Mouse (Mus musculus) fat pad, adult 2 months (tissue): ENCODE data around the gene Abca4.
A peak's percentile ranks its signal among the peaks of the same experiment; 100 is the strongest.

Source experiments
- DNase-seq: peaks from one replicate; pipeline ENCODE4 v3.0.0-alpha.2; 2011; ENCODE audit warnings: low read depth, low spot score; ENCODE audit errors: extremely low read depth

The Abca4 gene

DNA sequence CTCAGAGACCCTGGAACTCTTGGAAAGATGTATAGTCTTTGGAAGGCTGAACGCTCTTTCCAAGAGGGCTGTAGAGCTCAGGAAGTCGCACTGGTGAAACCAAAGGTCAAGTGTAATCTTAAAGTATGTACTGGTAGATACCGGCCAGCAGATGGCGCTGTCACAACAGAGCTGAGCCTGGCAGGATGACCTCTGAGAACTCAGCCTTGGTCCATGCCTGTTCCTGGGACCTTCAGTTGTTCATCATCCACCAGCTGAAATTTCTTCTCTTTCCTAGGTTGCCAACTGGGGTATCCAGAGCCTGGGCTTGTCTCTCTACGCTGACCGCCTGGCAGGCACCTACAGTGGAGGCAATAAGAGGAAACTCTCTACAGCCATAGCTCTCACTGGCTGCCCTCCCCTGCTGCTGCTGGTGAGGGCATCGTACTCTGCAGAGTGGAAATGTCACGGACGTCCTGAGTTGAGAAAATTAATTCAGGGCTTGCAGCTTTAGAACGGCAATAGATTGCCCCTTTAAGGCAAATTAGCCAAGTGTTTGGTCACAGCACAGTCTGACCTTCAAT lies 125.5 kb downstream of the Abca4 start:
- no peak for DNase-seq

DNA sequence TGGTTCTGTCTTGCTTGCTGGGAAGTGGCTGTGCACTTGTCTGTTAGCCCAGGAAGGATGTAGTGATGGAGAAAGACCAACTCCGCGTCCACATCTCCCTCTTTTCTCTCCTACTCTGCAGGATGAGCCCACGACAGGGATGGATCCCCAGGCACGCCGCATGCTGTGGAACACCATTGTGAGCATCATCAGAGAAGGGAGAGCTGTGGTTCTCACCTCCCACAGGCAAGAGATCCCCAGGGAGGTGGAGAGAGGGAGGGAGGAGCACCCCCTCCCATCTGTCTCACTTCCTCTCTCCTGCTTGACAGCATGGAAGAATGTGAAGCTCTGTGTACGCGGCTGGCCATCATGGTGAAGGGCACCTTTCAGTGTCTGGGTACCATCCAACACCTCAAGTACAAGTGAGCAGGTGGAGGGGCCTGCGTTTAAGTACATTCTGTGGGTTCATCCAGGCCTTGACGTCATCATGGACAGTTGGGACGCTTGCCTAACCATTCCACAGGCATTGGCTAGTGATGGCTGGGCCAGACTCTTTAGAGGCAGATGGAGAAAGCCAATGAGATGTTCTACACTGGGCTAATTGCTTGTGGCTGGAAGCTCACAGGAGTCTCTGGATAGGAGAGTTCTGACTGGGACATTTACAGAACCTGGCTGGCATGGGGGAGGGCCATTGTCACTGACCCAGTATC lies 126.5 kb downstream of the Abca4 start:
- no peak for DNase-seq

DNA sequence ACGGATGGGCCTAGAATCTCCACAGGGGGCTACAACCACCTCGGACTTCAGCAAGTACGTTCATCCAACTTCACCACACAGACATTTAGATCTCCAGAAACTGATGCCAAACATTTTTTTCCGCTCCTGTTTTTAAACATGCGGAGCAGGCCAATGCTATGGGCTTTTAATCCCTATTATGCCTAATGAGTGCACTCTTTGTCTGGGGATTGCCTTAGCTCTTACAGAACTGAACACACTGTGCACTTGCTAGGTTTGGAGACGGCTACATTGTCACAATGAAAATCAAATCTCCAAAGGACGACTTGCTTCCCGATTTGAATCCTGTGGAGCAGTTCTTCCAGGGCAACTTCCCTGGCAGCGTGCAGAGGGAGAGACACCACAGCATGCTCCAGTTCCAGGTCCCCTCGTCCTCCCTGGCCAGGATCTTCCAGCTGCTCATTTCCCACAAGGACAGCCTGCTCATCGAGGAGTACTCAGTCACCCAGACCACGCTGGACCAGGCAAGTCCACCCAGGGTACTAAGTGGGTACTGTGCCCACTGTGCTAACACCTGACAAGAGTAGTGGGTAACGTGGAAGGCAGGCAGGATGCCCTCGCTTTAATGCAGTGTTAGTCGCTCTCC lies 129.4 kb downstream of the Abca4 start:
- DNase-seq: no peak

DNA sequence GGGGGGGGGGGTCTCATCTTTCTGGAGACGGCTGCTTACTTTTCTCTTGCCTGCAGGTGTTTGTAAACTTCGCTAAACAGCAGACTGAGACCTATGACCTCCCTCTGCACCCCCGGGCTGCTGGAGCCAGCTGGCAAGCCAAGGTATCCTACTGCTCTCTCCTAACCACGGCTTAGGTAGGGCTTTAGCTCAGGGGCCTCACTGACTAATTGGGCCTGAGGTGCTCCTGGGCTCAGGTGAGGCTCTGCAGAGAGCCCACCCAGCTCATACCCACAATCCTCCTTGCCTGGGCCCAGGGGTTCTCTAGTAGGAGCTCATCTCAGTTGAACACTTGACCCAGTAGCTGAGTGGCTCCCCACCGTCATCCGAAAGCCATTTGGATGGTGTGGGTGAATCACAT lies 131.8 kb downstream of the Abca4 start:
- DNase-seq: no peak

DNA sequence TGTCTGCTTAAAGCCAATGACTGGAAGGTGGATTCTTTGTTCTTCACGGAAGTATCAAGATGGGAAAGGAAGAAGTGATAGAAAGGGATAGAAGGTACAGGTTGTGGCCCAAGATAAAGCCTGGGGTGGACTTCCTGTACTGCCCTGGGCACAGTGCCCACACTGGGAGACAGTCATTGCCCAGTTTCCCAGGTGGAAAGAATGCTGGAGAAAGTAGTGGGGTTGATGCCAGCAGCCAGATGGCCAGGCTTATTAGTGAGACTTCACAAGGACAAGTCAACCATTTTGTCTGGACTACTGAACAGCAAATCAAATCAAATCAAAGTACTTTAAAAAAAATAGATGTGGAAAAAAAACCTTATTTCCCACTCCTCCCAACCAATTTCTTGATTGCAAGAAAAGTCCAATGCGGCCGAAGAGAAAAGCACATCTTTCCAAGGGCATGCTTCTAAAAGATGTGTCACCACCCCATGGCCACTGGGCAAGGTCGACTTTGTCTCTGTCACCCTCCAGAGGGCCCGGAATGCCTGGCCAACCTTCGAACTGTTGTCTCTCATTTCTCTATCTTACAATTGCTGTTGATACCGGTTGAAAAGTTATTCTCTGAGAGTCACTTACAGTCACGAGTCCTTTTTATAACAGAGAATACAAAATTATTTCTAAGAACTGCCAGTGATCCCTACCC lies 132.6 kb downstream of the Abca4 start:
- DNase-seq: no peak

DNA sequence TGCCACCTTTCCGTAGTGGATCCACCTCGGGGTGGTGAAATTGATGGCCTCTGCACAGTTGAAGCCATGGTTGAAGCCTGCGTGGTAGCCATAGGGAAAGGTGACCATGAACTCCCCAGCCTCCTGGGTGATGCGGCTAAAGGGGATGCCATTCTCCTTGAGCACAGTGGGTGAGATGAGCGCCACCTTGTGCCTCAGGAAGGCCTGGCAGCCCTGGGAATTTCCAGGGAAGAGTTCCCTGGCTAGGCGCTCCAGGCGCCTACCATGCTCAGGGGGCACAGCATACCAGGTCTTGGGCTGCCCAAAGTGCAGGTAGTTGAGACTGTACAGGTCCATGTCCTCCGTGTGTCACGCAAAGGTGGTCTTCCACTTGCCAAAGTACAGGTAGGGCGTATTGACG lies 139.9 kb downstream of the Abca4 start:
- DNase-seq: no peak

DNA sequence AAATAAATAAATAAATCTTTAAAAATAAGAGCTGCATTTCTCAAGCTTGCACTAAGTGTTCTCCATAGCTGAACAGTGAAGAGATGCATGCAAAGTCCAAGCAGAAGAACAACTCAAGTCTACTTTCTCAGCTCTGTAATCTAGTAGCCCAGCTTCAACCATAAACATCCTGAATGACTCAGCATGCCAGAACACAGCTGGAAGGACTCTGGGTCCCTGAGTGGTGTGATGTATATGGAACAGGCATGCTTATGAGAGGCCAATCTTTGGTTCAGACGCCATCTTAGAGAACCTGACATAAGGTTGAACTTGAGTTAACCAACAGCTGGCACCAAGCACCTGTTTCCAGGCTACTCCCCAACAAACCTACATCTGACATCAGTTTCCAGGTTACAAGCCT lies 142.7 kb downstream of the Abca4 start:
- DNase-seq: no peak

DNA sequence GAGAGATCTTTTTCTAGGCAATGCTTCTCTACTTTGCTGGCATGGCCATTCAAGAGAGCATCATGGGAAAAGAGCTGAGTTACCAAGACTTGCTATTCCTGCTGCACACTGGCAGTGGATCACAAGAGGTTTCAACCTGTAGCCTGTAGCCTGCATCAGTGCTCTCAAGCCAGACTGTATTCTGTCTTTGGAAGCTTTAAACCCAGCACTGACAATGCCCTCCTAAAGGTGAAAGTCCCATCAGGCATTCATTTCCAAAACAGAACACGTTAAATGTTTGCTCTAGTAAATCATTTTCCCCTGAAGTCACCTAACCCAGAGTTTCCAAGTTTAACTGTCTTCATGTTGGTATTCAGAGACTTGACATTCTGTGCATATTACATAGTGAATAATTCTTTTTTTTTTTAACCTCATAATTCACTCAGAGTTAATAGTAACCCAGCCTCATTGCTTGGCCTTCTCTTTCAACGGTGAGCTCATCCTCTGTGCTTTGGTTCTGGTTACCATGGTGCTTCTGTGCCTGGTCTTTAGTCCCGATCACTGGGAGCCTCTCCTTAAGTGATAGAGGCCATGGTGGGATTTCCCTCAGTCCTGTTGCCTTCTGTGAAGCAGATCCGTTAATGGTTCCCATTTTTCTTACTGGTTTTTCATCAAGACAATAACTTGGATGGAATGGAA lies 152.5 kb downstream of the Abca4 start:
- DNase-seq: no peak

DNA sequence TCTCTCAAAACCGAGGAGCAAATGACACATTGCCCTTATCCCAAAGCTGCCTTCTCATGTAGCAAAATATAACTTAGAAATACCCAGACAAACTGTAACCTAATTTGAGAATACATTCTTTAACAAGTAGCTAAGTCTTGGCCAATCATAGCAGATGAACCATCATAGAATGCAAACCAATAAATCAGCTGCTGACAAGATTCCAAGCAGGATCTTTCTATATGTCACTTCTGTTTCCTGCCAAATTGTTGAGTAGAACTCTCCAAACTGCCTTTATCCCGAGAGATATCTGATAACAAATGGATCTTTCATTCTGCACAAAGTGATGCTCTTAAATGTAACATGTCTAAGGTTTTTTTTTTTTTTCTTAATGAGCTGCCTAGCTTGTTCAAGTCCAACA lies 154.3 kb downstream of the Abca4 start:
- DNase-seq: no peak

DNA sequence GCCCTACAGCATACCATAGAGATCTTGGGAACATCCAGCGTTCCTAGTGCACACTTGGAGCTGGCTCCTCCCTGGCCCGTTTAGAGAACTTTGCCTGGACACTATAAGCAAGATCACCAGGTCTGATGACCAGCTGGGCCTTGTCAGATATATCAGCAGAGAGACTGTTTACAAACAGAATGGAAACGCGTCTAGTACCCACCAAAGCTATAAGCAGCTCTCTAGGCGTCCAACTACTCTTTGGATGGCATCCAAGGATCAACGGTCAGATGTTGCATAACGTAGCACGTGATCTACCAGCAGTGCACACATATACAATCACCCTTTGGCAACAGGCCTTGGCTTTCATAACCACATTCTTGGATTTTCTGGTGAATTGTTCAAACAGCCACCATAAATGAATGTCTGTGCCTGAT lies 154.7 kb downstream of the Abca4 start:
- no peak for DNase-seq

DNA sequence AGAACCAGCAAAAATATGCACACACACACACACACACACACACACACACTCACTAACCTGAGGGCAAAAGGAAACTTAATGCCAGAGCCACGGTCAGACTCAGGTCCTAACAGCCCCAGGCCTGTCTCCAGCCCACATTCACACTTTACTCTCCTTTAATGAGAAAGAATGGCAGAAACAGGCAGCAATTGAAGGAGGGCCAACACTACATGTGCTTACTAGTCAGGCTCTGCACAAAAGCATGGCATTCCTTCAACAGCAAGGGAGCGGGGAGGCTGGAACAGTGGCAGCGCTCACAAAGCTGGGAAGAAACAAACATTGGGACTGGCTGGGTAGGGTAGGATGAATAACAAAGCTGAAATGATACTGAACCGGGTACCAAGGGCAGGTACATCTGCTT lies 155.4 kb downstream of the Abca4 start:
- no peak for DNase-seq

DNA sequence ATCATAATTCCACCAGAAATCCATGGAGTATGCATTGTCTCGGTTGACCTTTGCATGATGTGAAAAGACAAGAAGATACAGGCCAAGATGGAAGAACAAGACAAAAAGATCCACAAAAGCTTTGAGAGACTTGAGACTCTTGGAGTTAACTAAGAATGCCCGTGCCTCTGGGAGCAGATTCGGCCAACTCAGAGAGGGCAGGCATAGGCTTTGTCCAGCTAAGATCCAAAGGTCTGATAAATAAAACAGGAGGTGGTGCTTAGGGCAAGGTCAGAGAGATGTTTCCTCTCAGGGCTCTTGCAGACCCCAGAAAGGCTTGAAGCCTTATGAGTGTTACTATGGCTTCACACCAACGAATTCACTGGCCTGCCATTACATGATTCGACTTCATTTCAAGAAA lies 155.8 kb downstream of the Abca4 start:
- DNase-seq: no peak

DNA sequence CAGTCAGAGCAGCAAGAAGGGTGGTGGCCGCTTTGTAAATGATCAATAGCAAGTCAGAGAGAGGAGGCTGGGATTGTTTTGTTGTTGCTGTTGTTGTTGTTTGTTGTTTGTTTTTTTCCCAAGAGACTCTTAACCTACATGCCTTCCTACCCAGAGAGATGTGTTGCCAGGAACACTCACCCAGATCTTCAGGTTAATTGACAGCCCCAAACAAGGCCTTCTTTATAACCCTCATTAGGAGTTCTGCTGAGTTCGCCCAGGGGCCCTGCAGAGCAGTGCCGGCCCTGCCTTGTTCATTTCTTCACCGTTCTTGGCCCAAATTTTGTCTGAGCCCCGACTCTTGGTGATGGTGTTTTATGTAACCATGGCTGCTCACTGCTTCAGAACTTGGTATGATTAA lies 156.2 kb downstream of the Abca4 start:
- DNase-seq: no peak

DNA sequence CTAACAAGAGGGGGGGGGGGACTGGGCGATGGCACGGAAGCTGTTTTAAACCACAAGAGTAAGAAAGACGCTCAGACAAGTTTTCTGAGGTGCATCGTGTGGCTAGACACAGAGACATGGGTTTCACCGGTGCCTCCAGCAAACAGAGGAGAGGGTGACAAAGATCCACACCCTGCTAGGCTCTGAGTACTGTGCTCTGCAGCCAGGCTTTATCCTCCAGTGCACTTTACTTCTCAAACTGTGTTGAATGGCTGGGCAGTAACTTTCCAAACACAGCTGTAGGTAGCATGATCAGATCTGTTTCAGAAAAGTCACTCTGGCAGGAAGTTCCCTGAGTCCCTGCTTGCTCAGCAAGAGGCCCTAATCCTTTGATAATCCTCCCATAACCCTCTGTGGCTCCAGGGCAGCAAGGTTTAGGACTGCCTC lies 158.1 kb downstream of the Abca4 start:
- peak; percentile 96 for DNase-seq

DNA sequence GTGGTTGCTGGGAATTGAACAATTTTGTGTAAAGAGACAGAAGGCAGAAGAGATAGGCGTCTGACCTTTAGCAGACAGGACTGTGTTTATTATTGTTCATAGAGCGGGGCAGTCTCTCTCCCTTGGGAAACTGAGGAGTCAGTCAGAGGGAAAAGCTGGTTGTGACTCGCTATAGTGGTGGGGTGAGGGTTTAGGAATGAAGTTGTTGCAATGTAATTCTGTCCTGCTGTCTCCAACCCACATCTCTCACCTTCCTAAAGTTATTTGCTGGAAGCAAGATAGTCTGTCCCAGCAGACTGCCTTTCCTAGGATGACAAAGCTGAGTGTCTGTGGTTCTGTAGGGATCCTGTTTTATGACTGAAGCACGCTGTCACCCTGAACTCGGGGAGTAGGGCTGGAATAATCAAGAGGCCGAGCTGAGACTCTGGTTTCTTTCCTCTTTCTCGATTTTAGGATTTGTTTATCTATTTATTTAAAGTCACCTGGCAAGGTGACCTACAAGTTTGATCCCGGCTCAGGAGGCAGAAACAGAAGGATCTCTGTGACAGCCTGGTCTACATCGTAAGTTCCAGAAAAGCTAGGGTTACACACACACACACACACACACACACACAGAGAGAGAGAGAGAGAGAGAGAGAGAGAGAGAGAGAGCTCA lies 159.6 kb downstream of the Abca4 start:
- DNase-seq: no peak

DNA sequence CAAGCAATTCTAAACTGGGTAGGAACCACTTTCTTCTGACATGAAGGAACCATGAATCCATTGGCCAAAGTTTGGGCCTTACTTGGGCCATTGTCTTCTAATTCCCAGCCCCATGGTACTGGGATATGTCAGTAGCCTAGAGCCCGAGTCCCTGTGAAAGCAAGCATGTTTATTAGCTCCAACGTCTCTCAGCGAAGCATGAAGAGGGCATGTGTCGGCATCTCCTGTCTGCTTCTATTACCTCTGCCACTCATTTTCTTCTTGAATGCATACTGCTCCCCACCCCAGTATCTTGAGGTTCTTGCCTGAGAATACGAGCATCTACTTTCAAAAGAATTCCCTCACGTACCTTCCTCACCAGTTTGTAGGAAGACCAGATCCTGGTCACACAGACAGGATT lies 161.5 kb downstream of the Abca4 start:
- no peak for DNase-seq

DNA sequence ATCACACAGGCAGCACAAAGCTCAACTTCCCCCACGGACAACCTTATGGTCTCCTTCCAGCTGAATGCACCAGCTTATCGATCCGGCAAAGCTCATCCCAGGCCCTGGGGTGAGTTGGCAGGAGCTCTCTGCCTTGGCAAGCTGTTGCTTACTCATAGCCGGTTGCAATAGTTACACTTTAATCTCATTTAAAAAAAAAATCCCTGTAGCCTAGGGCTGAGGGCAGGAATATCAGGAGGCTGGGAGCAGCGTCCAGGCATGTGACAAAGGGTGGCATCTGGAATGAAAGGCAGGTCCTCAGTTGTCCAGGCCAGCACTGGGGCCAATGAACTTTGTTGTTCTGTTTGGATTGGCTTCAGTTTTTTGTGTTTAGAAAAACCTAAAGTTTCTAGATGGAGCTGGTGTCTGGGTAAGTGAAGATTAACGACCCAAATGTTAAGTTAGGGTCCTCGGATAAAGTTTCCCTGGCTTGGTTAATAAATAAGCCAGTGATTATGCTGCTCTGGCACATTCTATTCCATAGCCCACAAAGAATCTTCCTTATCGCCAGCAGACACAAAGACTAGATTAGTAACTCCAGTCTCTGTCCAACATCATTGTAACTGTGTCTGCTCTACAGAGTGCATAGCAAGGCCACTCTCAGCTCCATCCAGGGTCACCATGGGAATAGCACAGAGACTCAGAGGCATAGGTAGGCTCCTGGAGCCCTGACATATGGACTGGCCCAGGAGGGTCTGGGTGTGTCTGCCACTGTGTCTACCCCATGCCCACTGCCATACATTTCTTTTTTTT lies 162.2 kb downstream of the Abca4 start:
- no peak for DNase-seq

DNA sequence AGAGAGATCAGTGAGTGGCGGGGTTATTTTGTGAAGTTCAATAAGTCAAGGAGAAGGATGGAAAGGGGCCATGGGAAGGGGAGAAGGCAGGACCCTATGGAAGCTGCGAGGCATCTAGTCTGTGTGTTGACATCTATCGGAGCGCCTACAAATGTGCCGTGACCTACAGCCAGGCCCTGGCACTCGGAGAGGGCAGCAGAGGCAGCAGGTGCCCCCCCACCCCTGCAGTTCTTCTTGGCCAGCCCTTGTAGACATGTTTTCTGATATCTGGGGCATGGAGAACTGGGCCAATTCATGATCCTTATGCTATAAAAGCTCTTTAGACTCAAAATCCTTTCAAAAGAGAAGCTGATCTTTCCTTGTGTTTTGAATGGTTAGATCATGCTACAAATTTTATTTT lies 163.5 kb downstream of the Abca4 start:
- DNase-seq: no peak

DNA sequence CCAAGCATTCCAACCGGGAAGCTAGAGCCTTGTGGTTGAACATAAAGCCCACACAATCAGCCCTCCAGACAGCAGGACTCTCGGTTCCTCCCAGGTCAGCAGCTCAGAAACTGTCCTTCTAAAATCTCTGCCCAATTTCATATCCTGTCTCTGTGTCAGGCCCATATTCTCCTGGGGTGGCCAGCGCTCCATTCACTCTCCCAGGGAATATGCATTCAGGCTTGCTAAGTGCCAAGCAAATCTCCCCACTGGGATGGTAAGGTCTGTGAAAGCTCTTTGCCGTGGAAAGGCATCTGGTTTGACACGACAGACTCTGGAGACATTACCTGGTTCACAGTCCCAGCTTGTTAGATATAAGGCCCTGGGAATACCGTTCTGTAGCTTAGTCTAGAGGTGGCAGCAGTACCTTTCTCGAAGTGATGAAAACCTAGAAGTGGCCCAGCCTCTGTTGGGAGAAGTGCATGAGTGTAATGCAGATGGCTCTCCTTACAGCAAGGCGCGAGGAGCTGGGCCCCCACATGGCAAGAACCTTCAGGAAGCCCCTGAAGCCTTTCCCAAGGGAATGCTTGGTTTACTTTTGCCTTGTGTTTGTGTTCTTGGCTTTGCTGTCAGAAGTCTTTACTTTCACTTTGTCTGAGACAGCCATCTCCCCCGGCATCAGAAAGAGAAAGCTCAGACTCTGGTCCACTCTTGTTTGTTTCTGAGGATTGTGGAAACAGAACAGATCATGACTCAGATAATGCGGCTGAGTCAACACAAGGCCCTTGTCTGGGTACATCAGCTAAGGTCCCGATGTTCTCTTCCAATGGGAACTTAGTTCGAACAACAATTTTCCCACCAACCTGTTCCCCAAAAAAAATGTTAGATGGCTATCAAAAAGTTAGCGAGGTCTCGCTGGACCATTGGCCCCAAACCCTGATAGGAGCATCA lies 164.3 kb downstream of the Abca4 start:
- DNase-seq: no peak
